Mouse (Mus musculus): ENCODE data around the gene 4930442H23Rik.
A peak's percentile ranks its signal among the peaks of the same experiment; 100 is the strongest.

- TF ChIP-seq POLR2A (IDR thresholded peaks at IDR 0.05; ENCODE audit: extremely low read depth, insufficient read depth, low read length) (peak; percentile 82), CTCF (IDR thresholded peaks at IDR 0.05; ENCODE audit: extremely low read depth, insufficient read depth, low read length) (no peak)
Measured at GRCm38 (mm10) chr10:81232580-81233225, 49.1 kb upstream of the 4930442H23Rik start, which contains the start of gene Zfr2.

Measured in cortical plate, adult 2 months (tissue).